Mouse (Mus musculus) heart, adult 2 months (tissue): ENCODE results near the gene Mutyh.

ENCODE experiments used
- CTCF ChIP-seq: fragments of 200-600 bp; IDR thresholded peaks from 2 replicates; pipeline ENCODE4 v1.8.1; 2022; ENCODE audit warnings: antibody characterized with exemption, mild to moderate bottlenecking, moderate library complexity
- EP300 ChIP-seq: fragments of 200-500 bp; IDR thresholded peaks from 2 replicates; pipeline ENCODE4 v1.6.1; 2011; ENCODE audit warnings: low read depth, low read length, control low read depth; ENCODE audit not compliant: insufficient read depth

- TF ChIP-seq CTCF, result no peak
- TF ChIP-seq EP300, result no peak
These were observed 31.5 kb downstream of the Mutyh start for GRCm38 (mm10) chr4:116838999-116839398.
